Mouse (Mus musculus): ENCODE data around the gene Stub1.

Gene Stub1

DNA sequence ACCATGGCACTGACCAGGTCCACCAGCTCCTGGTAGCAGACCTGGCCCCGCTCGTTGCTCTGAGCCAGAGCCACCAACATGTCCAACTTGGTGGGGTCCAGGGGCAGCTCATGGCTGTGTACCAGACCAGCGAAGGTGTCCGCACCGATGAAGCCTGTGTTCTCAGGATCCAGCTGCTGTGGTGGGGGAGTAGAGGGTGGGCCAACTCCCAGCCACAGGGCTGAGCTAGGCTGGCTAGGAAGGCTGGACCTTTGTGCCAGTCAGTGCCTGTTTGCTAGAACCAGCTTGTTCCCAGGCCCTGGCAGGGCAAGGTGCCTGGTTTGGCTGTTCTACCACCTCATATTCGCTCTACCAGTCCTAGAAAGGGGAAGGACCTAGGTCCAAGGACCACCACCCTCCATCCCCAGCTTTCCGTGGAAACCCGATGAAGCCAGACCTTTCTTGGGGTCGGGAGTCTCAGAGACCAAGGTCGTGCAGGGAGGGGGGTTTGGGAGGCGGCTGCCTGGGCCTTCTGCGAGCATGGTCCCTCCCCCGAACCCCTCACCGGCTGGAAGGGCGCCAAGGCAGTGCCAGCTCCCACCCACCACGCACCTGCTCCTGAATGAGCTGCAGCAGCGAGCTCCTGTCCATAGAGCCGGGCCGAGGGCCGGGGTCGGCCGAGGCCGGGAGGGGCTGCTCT lies 3.3 kb upstream of the Stub1 start:
- peak; percentile 45 to 68 for DNase-seq

DNA sequence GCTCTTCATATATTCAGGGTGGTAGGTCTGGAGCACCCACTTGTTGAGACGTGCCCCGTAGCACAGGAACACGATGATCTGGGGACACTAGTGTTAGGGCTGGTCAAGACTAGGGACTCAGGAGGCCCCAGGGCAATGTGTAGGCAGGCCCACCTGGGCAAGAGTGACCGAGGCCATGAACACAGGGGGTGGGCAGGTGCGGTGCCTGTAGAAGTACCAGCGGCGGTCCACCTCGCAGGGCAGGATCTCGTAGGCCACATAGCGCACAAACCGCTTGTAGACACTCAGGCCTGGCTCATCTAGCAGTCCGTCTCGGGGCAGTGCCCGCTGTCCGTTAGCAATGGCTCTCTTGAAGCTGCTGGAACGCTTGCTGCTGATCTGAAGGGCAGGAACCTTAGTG lies 2.6 kb upstream of the Stub1 start:
- peak in 1 of 2 experiments; percentile 36 for DNase-seq

DNA sequence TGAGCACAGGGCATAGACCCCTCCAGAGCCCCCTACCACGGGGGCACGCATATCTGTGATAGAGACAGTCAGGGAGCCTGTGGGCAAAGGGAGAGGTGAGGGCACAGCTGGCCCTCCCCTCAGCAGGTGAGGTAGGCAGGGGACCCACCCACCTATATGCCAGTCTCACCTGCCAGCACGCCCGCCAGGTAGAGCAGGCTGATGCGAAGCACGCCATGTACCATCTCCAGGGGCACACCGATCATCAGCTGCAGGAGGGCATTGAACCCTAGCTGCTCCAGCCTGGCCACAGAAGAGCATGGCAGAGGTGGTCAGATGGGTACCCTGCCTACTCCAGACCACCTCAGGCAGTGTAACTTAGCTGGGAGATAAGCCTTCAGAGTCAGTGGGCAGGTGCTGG lies 2.1 kb upstream of the Stub1 start:
- no peak for DNase-seq

DNA sequence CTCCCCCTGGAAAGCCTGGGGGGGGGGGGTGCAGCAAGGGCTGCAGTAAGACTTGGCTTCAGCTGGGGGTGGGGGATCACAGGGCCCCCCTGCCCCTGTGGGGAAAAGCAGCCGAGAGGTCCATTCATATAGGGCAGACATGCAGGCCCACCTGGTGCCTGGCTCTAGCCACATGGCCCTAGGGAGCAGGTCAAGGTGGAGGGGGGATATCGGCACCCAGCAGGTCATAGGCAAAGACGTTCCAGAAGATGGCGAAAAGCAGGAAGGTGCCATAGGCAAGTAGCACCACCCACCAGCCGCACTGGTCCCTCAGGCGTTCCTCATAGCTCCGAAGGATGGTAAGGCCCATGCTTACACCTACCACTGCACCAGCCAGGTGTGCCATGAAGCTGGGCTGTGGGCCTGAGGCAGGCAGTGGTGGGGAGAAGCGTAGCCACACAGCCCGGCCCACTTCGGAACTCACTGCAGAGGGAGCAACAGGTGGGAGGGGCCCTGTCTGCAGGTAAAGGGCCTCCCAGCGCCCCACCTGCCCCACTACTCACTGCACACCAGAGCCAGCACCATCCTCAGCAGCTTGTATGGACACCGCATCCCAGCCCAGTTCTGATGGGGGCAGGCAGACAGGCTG lies 1.5 kb upstream of the Stub1 start:
- peak in 1 of 2 experiments; percentile 13 for DNase-seq

DNA sequence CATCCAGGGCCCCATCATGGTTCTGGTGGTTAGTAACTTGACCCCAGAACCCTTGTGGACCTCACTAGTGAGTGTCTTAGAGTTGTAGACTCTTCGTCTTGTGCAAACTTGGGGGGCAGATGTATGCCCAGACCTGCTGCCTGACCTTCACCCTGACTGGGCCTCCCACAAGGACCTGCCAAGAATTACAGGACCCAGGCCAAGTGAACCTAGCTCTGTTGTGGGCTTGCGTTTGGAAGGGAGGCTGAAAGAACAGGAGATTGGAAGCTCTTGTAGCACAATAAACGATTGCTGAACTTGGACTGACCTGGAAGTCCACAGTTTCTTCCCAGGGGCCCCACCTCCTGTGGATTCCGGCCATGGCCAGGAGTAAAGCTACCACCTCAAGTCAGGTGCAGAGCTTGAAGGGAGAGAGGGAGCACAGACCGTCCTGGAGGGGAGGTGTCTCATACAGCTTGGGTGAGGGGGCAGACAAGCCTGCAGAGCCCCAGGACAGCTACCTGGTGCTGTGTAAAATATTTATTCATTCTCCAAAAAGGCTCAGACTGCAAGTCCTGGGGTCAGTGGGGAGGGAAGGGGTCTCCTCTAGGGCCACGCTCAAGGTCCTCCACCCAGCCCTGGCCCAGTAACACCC lies 874 bp upstream of the Stub1 start:
- DNase-seq: peak in 1 of 2 experiments; percentile 41

DNA sequence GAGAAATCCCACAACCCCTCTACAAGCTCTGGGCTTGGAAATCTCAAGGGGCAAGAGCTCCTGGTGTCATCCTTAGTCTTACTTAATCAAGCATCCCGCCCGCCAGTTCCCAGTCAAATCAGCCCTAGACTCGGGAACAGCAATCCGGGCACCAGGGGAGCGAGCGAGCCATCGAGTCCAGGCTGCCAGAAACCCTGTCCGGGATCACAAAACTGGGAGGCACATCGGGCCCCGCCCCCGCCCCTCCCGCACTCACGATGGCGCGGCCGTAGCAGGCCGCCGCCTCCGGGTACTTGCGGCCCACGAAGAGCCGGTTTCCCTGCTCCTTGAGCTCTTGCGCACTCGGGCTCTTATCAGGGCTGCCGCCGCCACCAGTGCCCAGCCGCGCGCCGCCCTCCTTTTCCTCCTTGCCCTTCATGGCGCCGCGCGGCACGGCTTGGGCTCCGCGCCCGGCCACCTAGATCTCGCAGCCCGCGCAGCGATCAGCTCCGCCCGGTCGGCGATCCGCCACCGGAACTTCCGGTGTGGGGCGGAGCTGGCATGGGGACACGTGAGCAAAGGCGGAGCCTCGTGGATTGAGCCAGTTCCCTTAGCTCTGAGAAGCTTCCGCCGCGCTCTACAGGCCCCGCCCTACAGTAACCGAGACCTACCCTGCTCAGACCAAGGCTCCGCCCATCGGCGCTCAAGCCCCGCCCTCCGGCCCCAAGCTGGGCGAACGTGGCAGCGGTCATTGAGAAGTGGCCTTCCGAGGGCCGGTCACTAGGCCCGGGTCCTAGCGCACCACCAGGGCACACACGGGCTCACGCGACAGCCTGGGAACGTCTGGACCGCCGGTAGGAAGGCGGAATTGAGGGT lies 541 bp downstream of the Stub1 start:
- DNase-seq: peak; percentile 100

DNA sequence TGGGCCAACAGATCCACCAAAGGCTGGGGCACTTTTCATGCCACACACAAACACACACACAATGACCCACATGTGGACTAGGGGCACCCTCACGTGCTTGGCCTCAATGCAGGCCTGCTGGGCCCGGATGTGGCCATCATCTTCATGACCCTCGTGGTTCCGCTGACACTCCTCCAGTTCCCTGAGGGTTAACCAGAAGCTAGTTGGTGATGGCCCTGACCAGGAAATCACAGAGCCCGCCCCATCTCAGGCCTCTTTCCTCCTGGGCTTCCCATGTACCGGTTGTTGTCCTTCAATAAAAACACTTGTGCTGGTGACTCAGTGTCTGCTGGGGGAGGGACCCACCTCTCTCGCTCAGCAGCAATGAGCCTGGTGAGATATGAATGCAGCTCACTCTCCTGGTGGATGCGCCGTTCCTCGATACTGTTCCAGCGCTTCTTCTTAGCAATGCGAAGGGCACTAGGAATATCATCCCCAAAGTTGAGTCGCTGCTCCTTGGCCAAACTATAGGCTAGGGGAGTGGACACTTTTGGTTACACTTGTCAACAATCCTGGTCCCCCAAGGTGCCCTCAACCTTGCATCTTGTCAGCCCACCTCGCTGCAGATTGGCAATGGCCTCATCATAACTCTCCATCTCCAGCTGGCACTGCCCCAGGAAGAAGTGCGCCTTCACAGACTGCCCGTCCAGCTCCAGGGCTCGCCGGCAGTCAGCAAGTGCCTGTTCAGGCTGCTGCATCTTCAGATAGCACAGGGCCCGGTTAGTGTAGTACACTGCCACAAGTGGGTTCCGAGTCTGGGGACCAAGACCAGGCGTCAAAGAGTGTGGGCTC lies 1.5 kb downstream of the Stub1 start:
- peak; percentile 41 to 51 for DNase-seq

DNA sequence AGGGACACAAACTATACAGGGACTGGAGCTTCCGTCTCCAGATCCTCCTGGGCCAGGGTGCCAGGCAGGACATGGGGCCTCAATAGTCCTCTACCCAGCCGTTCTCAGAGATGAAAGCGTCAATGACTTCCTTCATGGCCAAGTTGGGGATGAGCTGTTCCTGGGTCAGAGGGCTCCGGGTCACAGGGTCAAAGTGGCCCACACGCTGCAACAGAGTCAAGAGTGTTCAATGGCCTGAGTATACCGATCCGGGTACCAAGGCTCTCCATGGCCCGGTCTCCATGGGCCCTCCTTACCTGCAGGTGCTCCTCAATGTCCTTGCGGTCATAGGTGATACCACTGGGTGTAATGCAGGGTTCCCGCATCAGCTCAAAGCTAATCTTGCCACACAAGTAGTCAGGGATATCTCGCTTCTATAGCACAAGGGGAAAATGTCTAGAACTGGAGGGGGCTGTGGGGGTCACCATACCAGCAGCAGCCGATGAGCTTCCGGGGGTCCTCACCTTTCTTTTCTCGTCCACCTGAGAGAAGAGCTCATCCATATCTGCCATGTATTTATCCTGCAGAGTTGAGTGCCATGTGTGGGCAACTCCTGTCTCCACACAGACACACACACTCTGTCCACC lies 2.3 kb downstream of the Stub1 start:
- DNase-seq: no peak

DNA sequence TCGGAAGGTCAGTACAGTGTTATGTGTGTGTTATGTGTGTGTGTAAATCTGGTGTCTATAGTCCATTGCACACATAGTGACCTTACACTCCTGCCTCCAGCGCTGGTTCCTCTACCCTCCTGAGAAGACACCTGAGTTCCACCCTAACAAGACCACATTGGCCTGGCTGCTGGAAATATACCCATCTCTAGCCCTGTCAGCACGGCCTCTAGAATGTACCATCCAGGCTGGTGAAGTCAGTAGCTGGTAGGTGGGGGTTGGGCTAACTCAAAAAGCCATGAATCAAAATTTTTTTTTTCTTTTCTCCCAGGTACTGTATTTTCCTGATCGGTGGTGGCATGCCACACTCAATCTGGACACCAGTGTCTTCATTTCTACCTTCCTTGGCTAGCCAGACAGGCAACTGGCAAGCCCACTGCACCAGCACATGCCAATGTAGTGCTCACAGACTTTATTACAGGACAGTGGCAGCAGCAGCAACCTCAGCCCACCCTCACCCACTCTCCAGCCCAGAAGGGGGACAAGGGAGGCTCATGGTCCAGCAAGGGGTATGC lies 2.9 kb downstream of the Stub1 start:
- DNase-seq: no peak

DNA sequence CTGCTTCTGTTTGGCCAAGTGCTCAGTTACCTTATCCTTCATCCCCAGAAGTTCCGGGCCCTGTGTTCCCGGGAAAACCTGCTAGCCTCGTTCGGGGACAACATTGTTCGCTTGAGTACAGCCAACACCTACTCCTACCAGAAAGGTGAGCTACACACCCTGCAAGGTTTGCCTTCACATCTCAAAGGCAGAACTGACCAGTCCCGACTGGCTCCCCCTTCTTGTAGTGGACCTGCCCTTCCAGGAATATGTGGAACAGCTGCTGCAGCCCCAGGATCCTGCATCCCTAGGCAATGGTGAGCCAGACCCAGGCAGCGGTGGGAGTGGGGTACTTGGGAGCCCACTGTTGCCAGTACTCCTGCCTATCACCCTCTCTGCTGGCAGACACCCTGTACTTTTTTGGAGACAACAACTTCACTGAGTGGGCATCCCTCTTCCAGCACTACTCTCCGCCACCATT lies 3.6 kb downstream of the Stub1 start:
- peak in 1 of 2 experiments; percentile 31 for DNase-seq

DNA sequence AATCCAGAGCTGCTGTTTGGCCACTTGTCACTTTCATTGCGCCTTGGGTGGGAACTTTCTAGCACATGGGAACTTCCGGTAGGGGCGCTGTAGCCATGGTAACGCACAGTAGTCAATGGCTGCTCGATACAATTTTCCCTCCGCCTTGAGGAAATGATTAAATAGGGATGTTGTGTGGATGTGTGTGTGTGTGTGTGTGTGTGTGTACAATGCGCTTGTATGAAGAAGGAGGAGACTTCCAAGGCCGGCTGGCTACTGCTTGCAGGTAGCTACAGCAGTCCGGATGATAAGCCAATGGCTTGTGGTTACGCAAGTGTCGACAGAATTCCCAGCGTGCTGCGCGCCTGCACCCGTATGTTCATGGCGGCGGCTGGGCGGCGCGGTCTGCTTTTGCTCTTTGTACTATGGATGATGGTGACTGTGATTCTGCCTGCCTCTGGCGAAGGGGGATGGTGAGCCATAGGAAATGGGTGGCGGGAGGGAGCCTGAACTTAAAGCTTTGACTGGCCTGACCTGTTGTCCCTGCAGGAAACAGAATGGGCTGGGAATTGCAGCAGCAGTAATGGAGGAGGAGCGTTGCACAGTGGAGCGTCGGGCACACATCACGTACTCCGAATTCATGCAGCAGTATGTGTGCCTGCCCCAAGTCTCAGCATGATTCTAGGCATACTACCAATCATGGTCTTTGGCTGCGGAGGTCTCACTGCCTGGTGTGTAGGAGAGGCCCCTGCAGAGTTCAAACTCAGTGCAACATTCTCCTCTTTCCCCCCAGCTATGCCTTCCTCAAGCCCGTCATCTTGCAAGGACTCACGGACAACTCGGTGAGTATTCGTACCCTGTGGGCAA lies 4.3 kb downstream of the Stub1 start, which contains the start of gene Jmjd8:
Gene Jmjd8, plus strand, starts transcription at position 156 of the 846 bp plus-strand sequence.
- DNase-seq: peak; percentile 84 to 90

DNA sequence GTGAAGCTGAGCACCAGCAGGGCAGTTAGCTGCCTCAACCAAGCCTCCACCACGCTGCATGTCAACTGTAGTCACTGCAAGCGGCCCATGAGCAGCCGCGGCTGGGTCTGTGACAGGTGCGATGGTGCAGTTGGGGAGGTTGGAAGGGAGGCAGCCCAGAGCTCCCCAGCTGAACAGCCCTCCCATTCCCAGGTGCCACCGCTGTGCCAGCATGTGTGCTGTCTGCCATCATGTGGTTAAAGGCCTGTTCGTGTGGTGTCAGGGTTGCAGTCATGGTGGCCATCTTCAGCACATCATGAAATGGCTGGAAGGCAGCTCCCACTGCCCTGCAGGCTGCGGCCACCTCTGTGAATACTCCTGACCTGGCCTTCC lies 5.0 kb downstream of the Stub1 start:
- peak in 1 of 2 experiments; percentile 28 for DNase-seq

DNA sequence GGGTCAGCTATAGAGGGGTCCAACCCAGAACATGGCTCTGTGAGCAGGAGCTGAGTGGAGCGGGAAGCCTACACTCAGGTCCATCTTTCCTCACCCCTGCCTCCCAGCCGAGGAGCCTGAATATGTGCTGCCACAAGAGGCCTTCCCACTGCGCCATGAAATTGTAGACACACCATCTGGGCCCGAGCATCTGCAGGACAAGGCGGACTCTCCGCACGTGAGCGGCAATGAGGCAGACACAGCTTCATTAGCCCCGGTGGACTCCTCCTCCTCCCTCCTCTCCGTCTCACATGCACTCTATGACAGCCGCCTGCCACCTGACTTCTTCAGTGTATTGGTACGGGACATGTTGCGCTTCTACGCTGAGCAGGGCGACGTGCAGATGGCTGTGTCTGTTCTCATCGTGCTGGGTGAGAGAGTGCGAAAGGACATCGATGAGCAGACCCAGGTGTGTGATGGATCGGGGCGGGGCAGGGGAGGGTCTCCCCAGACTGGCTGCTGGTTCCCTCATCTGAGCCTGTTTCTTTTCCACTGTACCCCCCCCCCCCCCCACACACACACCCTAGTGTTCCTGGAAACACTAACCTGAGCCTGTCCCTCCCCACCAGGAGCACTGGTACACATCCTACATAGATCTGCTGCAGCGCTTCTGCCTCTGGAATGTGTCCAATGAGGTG lies 5.5 kb downstream of the Stub1 start:
- no peak for DNase-seq

DNA sequence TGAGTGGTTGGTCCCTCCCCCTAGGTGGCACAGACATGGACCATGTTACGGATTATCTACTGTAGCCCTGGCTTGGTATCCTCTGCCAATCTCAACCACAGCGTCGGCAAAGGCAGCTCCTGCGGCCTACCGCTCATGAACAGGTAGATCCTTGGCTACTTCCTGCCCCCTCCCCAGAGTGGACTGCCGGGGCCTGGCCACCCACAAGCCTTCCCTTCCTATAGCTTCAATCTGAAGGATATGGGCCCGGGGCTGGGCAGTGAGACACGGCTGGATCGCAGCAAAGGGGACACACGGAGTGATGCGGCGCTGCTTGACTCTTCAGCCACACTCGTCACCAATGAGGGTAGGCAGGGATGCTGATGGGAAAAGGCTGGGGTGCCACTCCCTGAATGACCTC lies 6.2 kb downstream of the Stub1 start:
- no peak for DNase-seq

DNA sequence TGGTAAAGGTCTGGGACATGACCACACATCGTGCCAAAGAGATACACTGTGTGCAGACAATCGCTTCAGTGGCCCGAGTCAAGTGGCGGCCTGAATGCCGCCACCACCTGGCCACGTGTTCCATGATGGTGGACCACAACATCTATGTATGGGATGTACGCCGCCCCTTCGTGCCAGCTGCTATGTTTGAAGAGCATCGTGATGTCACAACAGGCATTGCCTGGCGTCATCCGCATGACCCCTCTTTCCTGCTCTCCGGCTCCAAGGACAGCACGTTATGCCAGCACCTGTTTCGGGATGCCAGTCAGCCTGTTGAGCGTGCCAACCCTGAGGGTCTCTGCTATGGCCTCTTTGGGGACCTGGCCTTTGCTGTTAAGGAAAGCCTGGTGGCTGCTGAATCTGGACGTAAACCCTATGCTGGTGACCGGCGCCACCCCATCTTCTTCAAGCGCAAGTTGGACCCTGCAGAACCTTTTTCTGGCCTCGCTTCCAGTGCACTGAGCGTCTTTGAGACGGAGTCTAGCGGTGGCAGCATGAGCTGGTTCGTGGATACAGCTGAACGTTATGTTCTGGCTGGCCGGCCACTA lies 7.1 kb downstream of the Stub1 start:
- no peak for DNase-seq

DNA sequence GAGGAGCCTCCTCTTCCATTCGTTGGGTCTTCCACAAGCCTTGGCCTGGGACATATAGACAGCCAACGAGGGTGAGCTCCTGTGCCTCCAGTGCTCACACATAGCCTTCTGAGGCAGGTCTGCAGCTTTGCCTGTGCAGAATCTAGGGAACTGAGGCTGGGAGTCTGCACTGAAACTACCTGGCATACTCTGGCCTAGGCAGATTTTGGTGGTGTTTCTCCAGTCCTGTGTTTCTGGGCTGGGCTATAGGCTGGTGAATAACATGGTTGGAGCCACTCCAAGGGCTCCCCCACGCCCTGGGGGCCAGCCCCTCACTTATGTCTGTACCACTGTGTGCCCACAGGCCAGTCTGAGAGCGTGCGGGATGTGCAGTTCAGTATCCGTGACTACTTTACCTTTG lies 7.9 kb downstream of the Stub1 start:
- DNase-seq: no peak

DNA sequence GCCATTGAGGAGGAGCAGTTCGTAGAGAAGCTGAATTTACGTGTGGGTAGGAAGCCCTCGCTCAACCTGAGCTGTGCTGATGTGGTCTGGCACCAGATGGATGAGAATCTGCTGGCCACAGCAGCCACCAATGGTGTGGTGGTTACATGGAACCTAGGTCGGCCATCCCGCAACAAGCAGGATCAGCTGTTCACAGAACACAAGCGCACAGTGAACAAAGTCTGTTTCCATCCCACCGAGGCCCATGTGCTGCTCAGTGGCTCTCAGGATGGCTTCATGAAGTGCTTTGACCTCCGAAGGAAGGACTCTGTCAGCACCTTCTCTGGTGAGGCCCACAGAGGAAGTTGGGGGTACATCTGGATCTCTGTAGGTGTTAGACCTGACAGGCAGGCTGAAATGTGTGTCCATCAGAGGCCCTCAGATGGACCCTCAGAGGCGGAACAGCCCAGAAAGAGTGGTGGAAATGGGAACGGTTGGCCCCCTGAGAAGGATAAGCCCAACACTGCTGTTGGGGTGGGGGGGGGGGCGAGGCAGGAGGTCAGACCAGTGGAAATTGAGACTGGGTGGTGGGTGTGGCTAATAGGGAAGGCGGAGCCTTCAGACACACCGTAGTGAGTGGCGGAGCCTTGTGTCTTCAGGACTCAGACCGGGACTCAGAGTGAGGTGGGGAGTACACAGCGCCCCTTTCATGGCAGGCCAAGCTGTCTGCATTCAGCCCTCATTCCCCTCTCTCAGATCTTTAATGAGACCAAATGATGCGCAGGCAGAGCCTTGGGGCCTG lies 8.7 kb downstream of the Stub1 start:
- DNase-seq: peak in 1 of 2 experiments; percentile 2

DNA sequence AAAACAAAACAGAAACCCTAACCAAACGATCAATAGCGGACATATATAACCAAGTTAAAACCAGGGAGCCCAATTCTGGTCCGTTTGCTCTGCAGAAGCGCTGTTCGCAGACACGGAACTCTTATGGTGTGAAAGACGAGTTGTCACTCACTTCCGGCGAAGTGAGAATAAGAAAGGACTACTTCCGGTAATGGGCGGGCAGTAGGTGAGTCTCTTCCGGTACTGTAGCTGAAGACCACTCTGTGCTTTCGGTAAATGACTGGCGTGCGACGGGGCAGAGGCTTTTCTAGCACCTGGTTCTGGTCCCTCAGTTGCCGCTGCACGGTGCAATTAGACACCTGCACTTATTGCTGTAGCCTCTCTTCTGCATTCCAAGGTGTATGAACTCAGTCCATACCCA lies 9.8 kb downstream of the Stub1 start, which contains the start of gene Wdr24:
Gene Wdr24, plus strand, starts transcription at position 176 of the 400 bp plus-strand sequence.
- peak; percentile 75 to 83 for DNase-seq
